Mouse (Mus musculus) lung, adult 18-20 months (tissue): ENCODE results near the gene Slc38a1.
A peak's percentile ranks its signal among the peaks of the same experiment; 100 is the strongest.

Source experiments
- DNase-seq, 2 experiments: peaks; one replicate each; pipeline ENCODE4 v3.0.0; 2022; ENCODE audit warnings: mixed read lengths in 2 of 2

Gene Slc38a1

DNA sequence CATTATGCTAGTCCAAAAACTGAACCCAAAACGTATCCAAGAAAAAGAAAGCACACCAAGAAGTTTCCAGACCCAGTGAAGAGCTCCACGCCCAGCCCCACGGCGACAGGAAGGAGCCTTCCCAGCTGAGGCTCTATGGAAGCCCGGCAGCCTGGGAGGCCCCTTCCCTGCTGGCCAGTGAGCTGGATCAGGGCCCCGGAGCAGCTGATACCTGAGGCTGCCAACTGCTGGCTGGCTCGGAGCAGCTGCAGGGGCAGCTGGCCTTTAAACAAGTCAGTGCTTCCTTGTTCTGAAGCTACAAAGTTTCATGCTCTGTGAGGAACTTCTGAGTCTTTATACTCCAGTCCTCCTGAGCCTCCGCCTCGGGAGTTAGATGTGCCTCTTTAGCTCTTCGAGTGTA, 38.4 kb downstream of the Slc38a1 start:
- peak in 1 of 2 experiments; percentile 42 for DNase-seq

DNA sequence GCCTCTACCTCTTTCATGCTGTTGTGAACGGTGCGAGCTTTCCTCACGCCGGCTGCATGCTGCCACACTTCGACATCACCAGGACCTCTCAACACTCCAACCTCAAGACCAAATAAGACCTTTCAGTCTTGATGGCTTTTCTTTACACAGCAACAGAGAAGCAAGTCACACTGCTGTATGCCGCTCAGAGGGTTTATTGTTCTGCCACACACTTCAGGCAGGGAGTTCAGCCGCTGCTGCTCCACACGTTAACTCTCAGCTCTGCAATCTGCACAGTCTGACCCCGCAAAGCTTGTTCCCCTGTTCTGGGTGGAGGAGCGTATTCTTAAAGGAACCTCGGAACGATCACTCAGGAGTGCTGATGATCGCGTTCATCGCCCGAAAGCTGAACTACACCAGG, 40.7 kb downstream of the Slc38a1 start:
- no peak for DNase-seq

DNA sequence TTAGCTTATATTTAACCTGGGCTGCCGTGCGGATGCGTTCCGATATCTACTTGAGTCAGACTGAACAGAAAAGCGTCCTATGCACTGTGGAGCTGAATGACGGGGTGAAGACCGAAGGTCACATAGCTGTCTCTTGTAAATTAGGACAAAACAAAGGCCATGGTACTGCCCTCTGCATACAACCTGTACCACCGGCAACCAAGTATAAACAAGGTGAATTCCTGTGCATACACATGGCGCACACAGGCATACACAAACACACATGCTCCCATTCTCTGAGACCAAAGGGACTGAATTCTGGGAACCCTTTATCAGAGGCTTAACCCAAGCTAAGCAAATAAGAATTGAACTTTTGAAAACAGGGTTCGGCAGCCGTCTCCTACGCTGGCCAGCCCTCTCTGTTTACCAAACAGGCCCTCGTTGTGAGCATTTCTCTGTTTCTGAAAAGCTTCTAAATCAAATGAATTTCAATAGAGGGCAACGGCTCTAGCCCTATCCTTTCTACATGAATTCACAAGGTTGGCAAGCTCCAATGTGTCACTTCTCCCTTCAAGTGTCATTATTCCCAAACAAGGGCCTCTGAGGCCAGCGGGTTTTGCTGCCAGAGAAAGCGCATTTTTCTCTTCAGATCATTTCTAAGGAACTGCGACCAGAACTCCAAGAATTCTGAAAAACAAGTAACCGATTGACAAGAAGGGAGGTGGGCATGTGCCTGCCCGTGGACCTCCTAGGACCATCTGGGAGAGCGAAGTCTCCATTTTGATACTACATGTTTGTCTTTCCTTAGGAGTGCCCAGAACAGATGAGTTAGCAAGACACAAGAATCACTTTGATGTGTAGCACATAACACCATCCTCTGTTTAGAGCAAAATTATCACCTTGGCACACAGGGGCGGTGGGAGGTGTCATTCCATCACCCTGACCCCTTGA, 42.6 kb downstream of the Slc38a1 start:
- no peak for DNase-seq

DNA sequence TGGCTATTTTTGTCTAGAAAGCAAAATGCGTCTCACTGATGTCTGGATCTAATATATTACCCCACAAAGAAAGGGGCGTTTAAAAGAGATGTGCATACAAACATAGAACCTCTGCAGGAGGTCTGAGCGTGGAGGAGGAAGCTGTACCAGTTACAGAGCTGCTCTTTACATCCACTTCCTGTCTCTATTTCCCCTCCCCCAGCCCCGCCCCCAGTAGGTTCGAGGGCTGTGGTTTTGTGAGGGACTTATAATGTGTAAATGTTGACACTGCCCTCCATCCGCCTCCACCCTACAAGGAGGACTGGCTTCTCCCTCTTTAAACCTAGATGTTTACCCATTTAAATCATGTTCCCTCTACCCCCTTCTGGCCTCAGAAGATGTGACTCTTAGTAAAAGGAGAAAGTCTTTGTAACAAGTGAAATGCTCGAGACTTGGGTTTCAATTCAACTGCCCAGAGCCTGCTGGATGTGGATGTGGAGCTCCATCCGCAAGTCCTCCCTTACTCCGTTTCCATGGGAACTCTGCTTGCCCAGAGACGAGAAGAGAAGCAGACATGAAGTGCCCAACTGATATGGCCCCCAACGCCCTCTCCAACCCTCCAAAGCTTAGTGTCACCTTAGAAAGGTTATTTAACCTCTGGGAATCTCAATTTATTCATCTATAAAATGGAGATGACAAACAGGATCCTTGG, 43.7 kb downstream of the Slc38a1 start:
- DNase-seq = peak; percentile 82

DNA sequence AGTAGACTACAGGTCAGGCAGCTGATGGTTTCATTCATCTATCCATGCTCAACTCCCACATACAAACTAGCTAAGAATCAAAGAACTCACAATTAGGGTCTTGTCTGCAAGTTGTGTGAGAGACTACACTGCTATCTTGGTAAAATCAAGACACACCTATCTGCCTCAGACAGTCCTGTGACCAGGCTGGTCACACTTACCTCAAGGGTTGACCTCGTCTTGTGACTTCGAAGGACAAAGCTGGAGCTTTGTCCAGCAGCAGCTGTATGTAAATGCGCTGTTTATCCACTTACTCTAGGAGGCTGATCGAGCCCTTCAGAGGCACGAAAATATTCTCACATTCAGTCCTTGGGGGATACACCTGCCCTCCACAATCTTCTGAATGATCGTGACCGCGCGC, 45.6 kb downstream of the Slc38a1 start:
- DNase-seq = no peak

DNA sequence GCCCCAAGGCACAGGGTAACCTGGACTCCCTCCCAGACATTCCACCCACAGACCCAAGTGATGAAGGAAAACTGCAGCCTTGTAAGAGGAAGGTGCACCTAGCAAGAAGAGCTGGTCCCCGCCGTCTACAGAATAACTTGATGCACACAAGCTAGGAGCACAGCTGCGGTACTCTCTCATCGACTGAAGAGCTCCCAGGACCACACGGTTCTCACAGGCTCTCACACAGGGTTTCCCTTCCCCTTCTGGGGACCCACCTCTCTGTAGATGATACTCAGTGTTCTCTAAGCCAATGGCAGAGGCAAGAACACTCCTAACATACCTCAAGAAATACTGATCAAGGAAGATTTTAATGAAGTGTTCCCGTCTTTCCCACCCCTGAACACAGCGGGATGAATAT, 48.4 kb downstream of the Slc38a1 start:
- DNase-seq = no peak

DNA sequence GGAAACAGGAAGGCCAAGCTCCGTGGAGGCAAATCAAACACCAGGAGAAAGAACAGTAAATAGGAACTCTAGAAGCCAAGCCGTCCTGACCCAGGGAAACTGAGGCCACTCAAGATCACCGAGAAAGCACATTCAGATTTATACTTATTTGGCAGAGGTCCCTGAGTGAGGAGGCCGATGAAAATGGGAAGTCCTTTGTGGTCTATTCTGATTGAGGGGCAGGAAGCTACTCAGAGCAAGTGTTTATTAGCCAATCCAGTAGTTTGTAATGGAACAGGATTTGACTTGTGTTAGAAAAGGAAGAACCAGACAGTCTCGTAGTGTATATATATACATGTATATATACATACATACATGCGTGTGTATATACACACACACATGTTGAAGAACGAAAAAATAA, 48.8 kb downstream of the Slc38a1 start:
- peak in 1 of 2 experiments; percentile 29 for DNase-seq

DNA sequence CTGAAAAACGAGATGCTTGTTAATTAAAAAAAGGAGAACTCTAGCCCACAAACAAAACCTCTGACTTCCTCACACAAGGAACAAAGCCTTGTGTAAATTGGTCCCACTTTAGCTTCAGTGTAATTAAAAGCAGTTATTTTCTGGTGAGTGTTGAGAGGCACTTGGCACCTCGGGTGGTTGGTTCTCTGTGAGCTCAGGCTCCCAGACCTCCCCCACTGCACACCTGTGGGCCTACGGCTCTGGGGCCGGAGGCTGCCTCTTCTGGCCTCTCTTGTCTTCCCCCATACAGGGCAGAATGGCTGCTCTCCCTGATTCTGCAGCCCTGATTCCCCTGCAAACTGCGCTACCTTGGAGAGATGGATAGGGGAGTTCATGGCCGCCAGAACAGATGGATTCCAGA, 49.3 kb downstream of the Slc38a1 start:
- peak; percentile 25 to 30 for DNase-seq

DNA sequence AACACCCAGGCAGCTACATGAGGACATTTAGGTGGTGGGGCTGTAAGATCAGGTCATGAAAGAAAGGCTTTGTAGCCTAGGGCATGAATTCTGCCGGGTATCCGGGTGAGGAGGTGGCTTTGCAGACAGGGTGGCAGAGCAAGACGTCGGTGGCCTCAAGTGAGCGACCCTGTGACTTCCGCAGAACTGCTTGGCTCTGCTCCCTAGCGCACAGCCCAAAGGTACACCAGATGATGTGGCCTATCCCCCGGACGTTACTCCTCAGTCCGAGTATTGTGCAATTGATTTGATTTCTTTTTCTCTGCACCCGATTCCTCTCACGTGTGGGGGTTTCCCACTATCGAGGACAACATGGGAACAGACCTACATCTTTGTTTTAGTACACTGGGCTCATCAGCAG, 49.7 kb downstream of the Slc38a1 start:
- peak in 1 of 2 experiments; percentile 34 for DNase-seq

DNA sequence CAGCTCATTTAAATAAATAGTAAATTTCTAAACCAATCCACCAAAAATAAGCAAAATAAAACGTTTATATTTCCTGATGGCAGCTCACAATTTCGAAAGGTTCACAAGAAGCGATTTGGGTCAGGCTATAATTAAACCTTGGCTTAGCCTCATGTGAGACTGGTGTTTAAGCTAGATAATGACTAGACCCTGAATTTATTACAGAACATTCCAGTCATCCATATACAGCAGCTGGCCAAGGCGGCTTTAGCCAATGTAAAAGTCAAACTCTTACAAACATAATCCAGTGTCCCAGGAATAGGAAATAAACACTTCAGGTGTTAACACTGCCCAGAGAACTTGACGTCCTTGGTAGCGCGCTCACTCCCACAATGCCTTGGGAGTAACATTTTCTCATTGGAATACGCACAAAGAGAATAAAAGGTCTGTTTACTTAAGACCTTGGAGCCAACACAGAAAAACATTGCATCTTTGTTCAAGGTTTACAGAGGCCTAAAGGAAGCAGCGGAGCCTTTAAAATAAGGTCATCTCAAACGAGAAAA, 50.8 kb downstream of the Slc38a1 start:
- DNase-seq = peak in 1 of 2 experiments; percentile 49

DNA sequence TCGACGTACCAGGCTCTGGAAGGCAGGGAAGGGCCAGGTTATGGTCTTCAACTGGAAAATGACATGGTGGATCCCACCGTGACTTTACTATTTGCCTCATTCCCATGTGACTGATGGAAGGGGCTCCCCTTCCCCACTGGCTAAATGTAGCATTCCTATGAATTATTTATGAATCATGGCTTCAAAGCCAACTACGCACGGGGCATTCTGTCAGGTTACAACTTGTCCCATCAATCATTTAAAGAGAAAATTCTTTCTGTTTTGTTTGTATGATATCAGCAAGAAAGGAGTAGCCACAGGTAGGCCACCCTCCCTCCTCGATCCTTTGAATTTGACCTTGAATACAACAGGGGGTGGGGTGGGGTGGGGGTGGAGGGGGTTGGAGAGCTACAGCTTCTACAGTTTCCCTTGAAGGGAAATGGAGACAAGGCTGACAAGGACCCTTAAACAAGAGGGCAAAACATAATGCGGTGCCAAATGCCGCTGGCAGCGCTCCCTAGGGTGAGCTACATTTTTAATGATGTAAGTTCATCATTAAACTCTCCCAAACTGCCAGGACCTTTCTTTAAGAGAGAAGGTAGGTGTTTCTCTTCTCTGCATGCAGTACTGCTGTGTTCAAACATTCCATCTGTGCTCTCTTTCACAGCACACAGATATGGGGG, 53.6 kb downstream of the Slc38a1 start:
- DNase-seq = no peak

DNA sequence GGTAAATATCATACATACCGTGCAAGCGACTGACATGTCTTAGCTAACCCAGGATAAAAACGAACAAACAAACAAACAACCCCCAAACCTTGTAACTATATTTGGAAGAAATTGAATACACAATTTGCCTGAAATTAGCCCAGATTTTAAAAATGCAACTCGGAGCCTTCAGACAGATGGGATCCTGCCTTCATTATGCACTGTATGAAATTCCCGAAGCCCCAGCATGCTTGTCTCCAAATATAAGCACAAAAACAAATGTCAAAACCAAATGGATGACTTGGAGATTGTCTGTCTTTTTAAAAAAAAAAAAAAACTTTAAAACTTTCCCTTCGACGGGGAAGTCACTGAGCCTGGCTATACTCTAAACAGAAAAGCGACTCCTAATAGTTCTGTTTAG, 54.7 kb downstream of the Slc38a1 start:
- DNase-seq = no peak

DNA sequence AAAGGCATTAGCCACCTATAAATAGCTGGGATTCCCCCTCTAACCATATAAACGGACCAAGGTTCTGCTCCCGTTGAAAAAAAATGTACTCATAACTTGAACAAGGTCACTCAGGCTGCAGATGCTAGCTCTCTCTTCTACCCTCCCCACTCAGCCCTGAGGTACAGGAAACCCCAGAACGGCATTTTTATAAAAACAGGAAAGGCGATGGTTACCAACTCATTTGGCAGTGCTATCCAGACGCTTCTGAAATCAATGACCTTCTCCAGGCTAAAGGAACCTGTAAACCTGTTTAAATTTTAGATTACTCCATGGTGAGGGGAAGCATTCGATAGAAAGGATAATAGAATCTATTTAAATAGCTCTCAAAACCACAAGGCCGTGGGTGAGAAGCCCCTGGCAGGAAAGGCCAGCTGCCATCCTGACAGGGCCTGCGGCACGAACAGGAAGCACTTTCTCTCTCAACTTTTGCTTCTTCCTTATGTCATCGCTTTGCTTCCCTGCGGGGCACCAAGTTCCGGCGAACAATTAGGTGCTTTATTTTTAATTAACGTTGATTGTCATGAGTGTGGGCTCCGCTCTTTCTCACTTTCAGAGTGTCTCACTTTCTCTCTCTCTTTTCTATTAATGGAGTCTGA, 59.2 kb downstream of the Slc38a1 start:
- DNase-seq = no peak

DNA sequence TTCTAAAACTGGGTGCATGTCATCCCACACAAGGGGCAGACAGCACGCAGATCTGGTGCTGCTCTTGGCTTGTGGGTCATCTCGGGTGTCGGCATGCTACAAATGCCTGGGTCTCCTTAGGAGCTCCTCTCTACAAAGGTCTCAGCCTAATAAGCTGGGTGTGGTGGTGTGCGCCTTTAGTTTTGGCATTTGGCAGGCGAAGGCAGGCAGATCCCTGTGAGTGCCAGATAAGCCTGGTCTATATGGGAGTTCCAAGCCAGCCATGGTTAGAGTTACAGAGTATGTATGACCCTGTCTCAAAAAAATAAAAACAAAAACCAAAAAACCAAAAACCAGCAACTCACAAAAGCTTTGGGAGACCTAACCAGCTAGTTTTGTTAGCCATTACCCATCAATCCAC, 65.7 kb downstream of the Slc38a1 start:
- DNase-seq = no peak

DNA sequence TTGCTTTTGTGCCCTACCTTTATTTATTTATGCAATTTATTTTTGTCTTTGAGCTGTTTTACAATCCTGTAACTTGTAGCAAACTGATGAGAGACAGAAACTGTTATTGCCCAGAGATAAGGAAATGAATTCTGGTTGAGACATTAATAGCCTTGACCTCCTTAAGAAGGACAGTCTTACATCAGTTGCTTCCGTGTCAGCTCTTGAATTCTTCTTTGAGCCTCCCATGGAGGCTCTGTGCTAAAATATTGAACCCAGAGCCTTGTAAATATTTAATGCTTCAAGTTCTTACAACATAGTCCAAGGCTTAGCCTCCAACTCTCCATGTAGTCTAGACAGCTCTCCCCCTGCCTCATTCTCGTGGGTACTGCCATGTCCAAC, 73.7 kb downstream of the Slc38a1 start:
- no peak for DNase-seq

DNA sequence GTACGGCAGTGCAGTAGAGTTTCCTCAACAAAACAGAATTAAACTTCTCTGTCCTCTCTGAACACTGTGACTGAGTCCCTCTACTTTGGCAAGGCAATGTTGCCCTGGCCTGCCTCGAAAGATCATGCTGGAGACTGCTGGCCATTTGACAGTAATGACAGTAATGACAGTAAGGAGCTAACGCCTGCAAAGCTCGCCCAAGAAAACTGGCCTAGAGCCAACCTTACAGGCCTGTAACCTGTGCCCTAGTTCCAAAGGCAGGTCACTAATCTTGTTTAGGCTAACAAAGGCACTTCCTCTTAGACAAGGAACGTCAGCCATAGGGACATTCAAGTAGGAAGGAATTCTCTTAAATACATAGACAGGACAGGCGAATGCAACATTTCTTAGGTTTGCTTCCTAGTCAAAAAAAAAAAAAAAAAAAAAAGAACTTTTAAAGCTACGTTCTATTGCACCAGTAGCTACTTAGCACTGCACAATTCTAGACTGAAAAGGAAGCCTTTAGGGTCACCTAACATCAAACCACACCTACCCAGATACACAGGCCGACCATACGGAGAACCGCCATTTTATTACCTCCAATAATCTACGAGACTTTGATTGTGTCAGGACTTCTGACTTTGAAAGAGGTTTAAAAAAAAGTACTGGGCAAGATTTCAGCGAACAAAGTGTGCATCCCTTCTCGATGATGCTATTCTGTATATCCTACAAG, 74.3 kb downstream of the Slc38a1 start:
- DNase-seq = peak; percentile 18 to 52

DNA sequence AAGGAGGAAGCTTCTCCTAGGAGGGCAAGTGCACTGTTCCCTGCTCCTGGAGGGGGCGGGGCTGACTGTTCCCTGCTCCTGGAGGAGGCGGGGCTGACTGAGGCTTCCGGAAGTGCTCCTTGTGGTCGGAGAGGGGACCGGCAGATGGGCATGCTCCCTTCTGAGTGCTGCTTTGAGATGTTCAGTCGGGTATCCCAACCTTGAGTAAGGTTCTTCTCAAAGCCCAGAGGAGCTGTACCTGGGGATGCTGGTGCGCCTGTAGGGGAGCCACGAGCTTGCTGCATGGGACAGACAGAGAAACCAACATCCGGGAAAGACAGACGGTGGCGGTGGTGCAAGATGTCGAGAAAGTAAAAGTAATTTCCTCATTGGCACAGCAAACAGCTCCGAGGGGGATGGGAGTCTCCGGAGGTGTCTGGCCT, 75.9 kb downstream of the Slc38a1 start:
- DNase-seq = peak; percentile 78 to 80

DNA sequence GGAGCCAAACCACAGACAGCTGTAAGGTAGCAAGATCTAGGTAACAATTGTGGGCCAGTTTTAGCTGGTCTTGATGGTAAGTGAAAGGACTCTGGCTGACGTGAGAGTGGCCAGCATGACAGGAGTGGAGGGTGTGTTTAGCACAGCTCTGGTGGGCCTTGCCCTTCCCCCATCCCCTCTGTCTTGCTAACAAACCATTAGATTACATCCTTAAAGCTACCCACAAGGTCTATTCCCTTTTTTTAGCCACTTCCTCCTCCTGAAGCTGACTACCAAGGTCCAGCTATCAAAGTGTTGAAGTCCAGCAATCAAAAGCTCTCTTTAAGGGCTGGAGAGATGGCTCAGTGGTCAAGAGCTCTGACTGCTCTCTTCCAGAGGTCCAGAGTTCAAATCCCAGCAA, 78.9 kb downstream of the Slc38a1 start:
- no peak for DNase-seq

DNA sequence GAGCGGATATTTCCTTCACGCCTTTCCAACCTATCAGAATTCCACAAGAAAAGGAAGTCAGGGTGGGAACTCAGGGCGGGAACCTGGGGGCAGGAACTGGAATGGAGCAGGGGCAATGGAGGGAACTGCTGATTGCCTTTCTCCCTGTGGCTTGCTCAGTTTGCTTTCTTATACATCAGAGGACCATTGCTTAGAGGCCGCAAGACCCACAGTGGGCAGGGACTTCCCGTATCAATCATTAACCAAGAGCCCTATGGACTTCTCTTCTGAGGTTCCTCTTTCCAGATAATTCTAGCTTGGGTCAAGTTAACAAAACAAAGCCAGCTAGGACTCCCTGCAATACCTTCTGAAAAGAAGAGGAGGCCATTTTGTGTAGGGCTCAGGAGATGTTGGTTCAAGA, 80.2 kb downstream of the Slc38a1 start:
- DNase-seq = no peak

DNA sequence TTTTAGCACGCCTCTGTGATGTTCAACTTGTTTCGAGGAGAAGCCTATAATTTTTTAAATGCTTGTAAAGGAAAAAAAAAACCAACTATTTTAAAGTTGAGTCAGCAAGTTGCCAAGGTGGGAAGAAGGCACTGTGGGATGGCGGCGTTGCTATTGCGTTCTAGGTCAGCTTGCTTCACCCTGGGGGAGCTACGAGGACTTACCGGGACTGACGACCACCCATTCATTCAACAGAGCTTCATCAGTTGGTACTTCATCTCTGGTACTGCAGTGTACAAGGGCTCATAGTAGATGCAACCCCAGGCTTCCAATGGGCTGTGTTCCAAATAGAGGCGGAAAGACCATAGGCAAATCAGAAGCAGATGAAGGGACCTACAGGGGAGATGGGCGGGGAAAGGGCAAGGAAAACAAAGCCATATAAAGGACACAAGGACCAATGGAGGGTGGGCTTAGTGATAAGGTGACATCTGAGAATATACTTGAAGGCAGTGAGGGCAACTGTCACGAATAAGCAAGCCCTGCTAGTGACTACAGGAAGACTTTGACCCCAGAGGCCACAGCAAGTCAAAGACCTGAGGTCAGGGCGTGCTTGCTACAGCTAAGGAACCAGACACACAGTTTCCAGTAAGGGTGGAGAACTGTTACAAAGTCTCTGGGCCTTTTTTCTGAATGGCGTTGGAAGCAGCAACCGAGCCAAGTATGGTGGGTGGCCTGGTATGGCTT, 82.0 kb downstream of the Slc38a1 start:
- no peak for DNase-seq
